Mouse (Mus musculus) spleen, adult 2 months (tissue): ENCODE measurements around the gene Tns3.

Experiments used
- CTCF ChIP-seq: fragments of 200-500 bp; IDR thresholded peaks from 2 replicates; pipeline ENCODE4 v1.5.1; 2011; ENCODE audit warnings: mild to moderate bottlenecking, inconsistent platforms; ENCODE audit not compliant: insufficient read depth, insufficient read length, insufficient replicate concordance; ENCODE audit errors: extremely low read depth
- POLR2A ChIP-seq: fragments of 200-500 bp; IDR thresholded peaks from 2 replicates; pipeline ENCODE4 v1.6.1; 2011; ENCODE audit warnings: low read depth, low read length, inconsistent platforms

DNA sequence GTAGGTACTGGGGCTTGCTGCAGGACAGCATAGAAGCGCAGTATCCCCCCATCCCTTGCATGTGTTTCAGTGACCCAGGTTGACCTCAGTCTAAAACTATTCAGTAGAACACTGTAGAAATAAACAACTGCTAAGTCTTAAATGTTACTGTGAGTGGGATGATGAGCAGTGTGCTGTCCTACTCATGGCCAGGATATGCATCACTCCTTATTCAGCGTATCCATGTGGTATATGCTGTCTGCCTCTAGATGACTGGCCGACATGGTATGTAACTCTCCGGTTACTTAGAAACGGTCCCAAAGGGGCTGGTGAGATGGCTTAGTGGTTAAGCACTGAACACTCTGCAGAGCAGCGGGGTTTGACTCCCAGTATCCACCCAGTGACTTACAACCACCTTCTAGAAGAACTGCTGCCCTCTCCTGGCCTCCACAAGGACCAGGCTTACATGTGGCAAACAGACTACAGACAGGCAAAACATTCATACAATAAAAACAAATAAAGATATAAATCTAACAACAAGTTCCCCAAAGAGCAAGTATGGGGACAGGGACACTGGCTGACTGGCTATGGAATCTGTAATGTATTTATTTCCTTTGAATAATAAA is 212.6 kb downstream of the Tns3 start:
- TF ChIP-seq CTCF (no peak), POLR2A (no peak)
